Mouse (Mus musculus) embryonic facial prominence, embryonic 10.5 days (tissue): ENCODE measurements at regions not wholly inside any gene's neighbourhood (a gene's known extent, or its start where the extent isn't known, plus 50 kb on each side); places are given as distances from the start of the nearest gene placed in this dataset.

ENCODE experiments used
- DNase-seq: peaks from one replicate; pipeline ENCODE4 v3.0.0-alpha.2; 2017; ENCODE audit warnings: low spot score
- H3K27ac ChIP-seq: fragments of 300-500 bp; sonication (generic); replicated peaks from 2 replicates; pipeline ENCODE4 v1.5.1; 2016; ENCODE audit warnings: mild to moderate bottlenecking
- H3K27me3 ChIP-seq: fragments of 300-500 bp; sonication (generic); replicated peaks from 2 replicates; pipeline ENCODE4 v1.6.1; 2016; ENCODE audit warnings: low read depth, mild to moderate bottlenecking; ENCODE audit not compliant: poor library complexity, severe bottlenecking
- H3K36me3 ChIP-seq: fragments of 300-500 bp; sonication (generic); replicated peaks from 2 replicates; pipeline ENCODE4 v1.6.1; 2016; ENCODE audit warnings: mild to moderate bottlenecking, moderate library complexity
- H3K4me1 ChIP-seq: fragments of 300-500 bp; sonication (generic); 2 replicates; pipeline ENCODE4 v1.6.1; 2016
- H3K4me3 ChIP-seq: fragments of 300-500 bp; sonication (generic); 2 replicates; pipeline ENCODE4 v1.5.1; 2016; ENCODE audit warnings: mild to moderate bottlenecking, moderate library complexity
- H3K9me3 ChIP-seq: fragments of 300-500 bp; sonication (generic); 2 replicates; pipeline ENCODE4 v1.6.1; 2016; ENCODE audit warnings: mild to moderate bottlenecking
- WGBS: fragments of 180-500 bp; shearing (Covaris S2); methylation state at CpG from one replicate; pipeline ENCODE4 v1.1.7; 2016; 5-methylcytosine and 5-hydroxymethylcytosine counted together

- Histone ChIP-seq H3K27ac (no peak overlapping the region), H3K36me3 (no peaks in the 10 kb centered on the region), H3K27me3 (no peaks in the 10 kb centered on the region), H3K4me3 (no peak overlapping the region), H3K9me3 (no peaks in the 10 kb centered on the region), H3K4me1 (no peaks in the 10 kb centered on the region)
- 87% methylated on average over 3 of the region's 3 CpGs for WGBS
- no peak for DNase-seq
Observed at GRCm38 (mm10) chr5:18177810-18178209, 182.3 kb downstream of the Gnai1 start.

GRCm38 (mm10) chr5:18211395-18212057 is 148.6 kb downstream of the Gnai1 start:
- H3K27me3 ChIP-seq = no peaks in the 10 kb centered on the region
- no peak for DNase-seq
- H3K4me3 ChIP-seq = no peak overlapping the region
- no peaks in the 10 kb centered on the region for H3K36me3 ChIP-seq
- no peak overlapping the region for H3K27ac ChIP-seq
- H3K9me3 ChIP-seq = no peaks in the 10 kb centered on the region
- WGBS = 86% methylated on average over 4 of the region's 4 CpGs
- H3K4me1 ChIP-seq = no peaks in the 10 kb centered on the region
